ENCODE assay signal across 15 mouse cellular contexts in the genomic region with DNA sequence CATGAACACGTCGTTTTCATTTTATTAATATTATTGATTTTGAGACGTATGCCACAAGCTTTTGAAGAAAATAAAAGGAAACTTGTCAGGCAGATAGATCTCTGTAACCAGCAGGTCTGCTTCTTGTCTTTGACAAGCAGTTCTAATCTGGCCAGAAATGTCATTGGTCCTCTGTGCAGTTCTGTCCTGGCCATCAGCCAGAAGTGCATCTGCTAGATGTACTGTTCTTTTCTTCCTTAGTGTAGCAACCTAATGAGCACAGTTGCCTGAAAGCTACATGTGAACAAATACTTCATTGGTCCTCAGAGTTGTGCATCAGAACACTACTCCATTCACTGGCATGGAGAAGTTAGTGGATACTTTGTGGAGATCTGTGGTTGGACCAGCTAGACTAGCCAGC.
DNase-seq lines count a peak whose midpoint lies in the region; ATAC-seq and TF ChIP-seq lines count a peak whose summit lies in the region.
"Had no signal": no experiment of that assay in that cellular context is flagged by ENCODE, and none has a peak within 500 bp of the region (broad histone marks: within the 10 kb centered on the region; RNA-seq: fewer than 3 reads in every experiment).

No protein-coding gene starts in this region.

- H3K36me3 ChIP-seq in hindbrain, embryonic 12.5 days, result no peaks in the 10 kb centered on the region
- H3K36me3 ChIP-seq in hindbrain, embryonic 13.5 days, result no peaks in the 10 kb centered on the region
- H3K36me3 ChIP-seq in lung, postnatal 0 days (ENCODE audit: insufficient read depth, low read length), result no peaks in the 10 kb centered on the region
- no peaks in the 10 kb centered on the region for H3K36me3 ChIP-seq in myocyte (ENCODE audit: control insufficient read depth, insufficient read depth)
- H3K36me3 ChIP-seq: limb, embryonic 15.5 days; lung, embryonic 15.5 days had no signal

- H3K4me1 ChIP-seq in hindbrain, embryonic 12.5 days, result no peaks in the 10 kb centered on the region
- H3K4me1 ChIP-seq in hindbrain, embryonic 13.5 days (replicated peaks), result no peaks in the 10 kb centered on the region
- no peaks in the 10 kb centered on the region for H3K4me1 ChIP-seq in lung, postnatal 0 days (ENCODE audit: insufficient read depth, low read depth, low read length)
- H3K4me1 ChIP-seq: limb, embryonic 15.5 days; lung, embryonic 15.5 days had no signal

- no peak for TF ChIP-seq EP300 in lung, postnatal 0 days (IDR thresholded peaks at IDR 0.05)

- DNase-seq in cerebellum, postnatal 14 days, result peak; percentile 18 to 20
- no peak for DNase-seq in cerebellum, adult 11 months
- peak; percentile 6 for DNase-seq in lung, postnatal 0 days (ENCODE audit: low spot score)
- no peak for DNase-seq in lung, postnatal 25 days (ENCODE audit: low spot score)
- DNase-seq in adrenal gland, adult 2 months, result no peak
- DNase-seq: layer of hippocampus, adult 9-11 months; thymus, adult 2 months had no signal

- 82% methylated on average over 3 of the region's 3 CpGs for WGBS in hindbrain, embryonic 12.5 days
- 77% methylated on average over 3 of the region's 3 CpGs for WGBS in hindbrain, embryonic 13.5 days
- 67% methylated on average over 3 of the region's 3 CpGs for WGBS in lung, postnatal 0 days

- no peak overlapping the region for H3K9ac ChIP-seq in hindbrain, embryonic 12.5 days
- no peak overlapping the region for H3K9ac ChIP-seq in hindbrain, embryonic 13.5 days
- no peak overlapping the region for H3K9ac ChIP-seq in lung, postnatal 0 days (replicated peaks; ENCODE audit: low read depth)
- H3K9ac ChIP-seq: limb, embryonic 15.5 days; lung, embryonic 15.5 days had no signal

- no peak for TF ChIP-seq POLR2A in myocyte (IDR thresholded peaks at IDR 0.05; ENCODE audit: insufficient read length, low read depth)

- no peaks in the 10 kb centered on the region for H3K79me2 ChIP-seq in myocyte (ENCODE audit: control insufficient read depth, insufficient read depth)

- ATAC-seq in hindbrain, embryonic 12.5 days (ENCODE audit: low FRiP score), result peak; percentile 22; the same call in 1 of the 2 replicates
- ATAC-seq in hindbrain, embryonic 13.5 days (ENCODE audit: low FRiP score), result no peak
- no peak for ATAC-seq in lung, postnatal 0 days

- H3K27me3 ChIP-seq in hindbrain, embryonic 12.5 days, result no peaks in the 10 kb centered on the region
- H3K27me3 ChIP-seq in hindbrain, embryonic 13.5 days, result no peaks in the 10 kb centered on the region
- no peaks in the 10 kb centered on the region for H3K27me3 ChIP-seq in lung, postnatal 0 days (replicated peaks; ENCODE audit: insufficient read depth, low read length)
- no peaks in the 10 kb centered on the region for H3K27me3 ChIP-seq in myocyte (ENCODE audit: control insufficient read depth, insufficient read depth, insufficient read length)
- H3K27me3 ChIP-seq: limb, embryonic 15.5 days; lung, embryonic 15.5 days had no signal

- no peak overlapping the region for H3K27ac ChIP-seq in hindbrain, embryonic 12.5 days
- no peak overlapping the region for H3K27ac ChIP-seq in hindbrain, embryonic 13.5 days
- no peak overlapping the region for H3K27ac ChIP-seq in lung, postnatal 0 days (ENCODE audit: low read length)
- H3K27ac ChIP-seq: kidney, postnatal 0 days; limb, embryonic 15.5 days; lung, embryonic 15.5 days had no signal

- H3ac ChIP-seq in myocyte (ENCODE audit: control insufficient read depth, insufficient read length), result no peak overlapping the region

- no peak for TF ChIP-seq CTCF in lung, postnatal 0 days (IDR thresholded peaks at IDR 0.05)

- H3K9me3 ChIP-seq in hindbrain, embryonic 12.5 days (replicated peaks), result no peaks in the 10 kb centered on the region
- H3K9me3 ChIP-seq in hindbrain, embryonic 13.5 days, result no peaks in the 10 kb centered on the region
- H3K9me3 ChIP-seq in lung, postnatal 0 days (ENCODE audit: low read length), result no peaks in the 10 kb centered on the region
- H3K9me3 ChIP-seq: limb, embryonic 15.5 days; lung, embryonic 15.5 days had no signal

- no peak overlapping the region for H3K4me2 ChIP-seq in hindbrain, embryonic 12.5 days (replicated peaks)
- H3K4me2 ChIP-seq in hindbrain, embryonic 13.5 days, result no peak overlapping the region
- no peak overlapping the region for H3K4me2 ChIP-seq in lung, postnatal 0 days (replicated peaks; ENCODE audit: low read depth, low read length)
- peak overlapping the region; percentile 30 for H3K4me2 ChIP-seq in myocyte (ENCODE audit: low read depth)
- H3K4me2 ChIP-seq: limb, embryonic 15.5 days; lung, embryonic 15.5 days; midbrain, embryonic 11.5 days had no signal

- H3K4me3 ChIP-seq in hindbrain, embryonic 12.5 days, result no peak overlapping the region
- no peak overlapping the region for H3K4me3 ChIP-seq in hindbrain, embryonic 13.5 days
- H3K4me3 ChIP-seq in lung, postnatal 0 days (ENCODE audit: low read depth, low read length), result no peak overlapping the region
- H3K4me3 ChIP-seq in myocyte, result no peak overlapping the region
- H3K4me3 ChIP-seq: erythroblast, embryonic 14.5 days; limb, embryonic 15.5 days; lung, embryonic 15.5 days had no signal

TF ChIP-seq in myocyte, 11 proteins besides CTCF, POLR2A, EP300 and RAD21:
- no peak for TF ChIP-seq CEBPB (IDR thresholded peaks at IDR 0.05; ENCODE audit: insufficient read depth, poor library complexity, severe bottlenecking)
- no peak for TF ChIP-seq SRF (IDR thresholded peaks at IDR 0.05; ENCODE audit: control insufficient read depth, insufficient read length, low read depth)
- no peak for TF ChIP-seq TCF3 (IDR thresholded peaks at IDR 0.05; ENCODE audit: insufficient read length, low read depth)
- no peak for TF ChIP-seq TCF12 (IDR thresholded peaks at IDR 0.05; ENCODE audit: insufficient read depth, poor library complexity, severe bottlenecking)
- no peak for TF ChIP-seq MYOD1 (IDR thresholded peaks at IDR 0.05; ENCODE audit: control insufficient read depth in 1 of 3, insufficient read length in 2 of 3, low read depth in 2 of 3)
- no peak for TF ChIP-seq MAX (IDR thresholded peaks at IDR 0.05; ENCODE audit: low read depth)
- TF ChIP-seq E2F4 (IDR thresholded peaks at IDR 0.05; ENCODE audit: insufficient read depth), result no peak
- TF ChIP-seq USF1 (IDR thresholded peaks at IDR 0.05; ENCODE audit: low read depth), result no peak
- TF ChIP-seq POLR2AphosphoS2 (IDR thresholded peaks at IDR 0.05; ENCODE audit: insufficient read length, low read depth), result no peak
- no peak for TF ChIP-seq REST (IDR thresholded peaks at IDR 0.05; ENCODE audit: insufficient read depth, insufficient read length)
- TF ChIP-seq MYOG (IDR thresholded peaks at IDR 0.05; ENCODE audit: control insufficient read depth in 1 of 3, insufficient read depth in 1 of 3, insufficient read length in 2 of 3, low read depth in 2 of 3), result no peak

Comparison
In these comparisons a context has a peak if more than half of its experiments do, and no peak if none do; other contexts are left out.
1. DNase-seq: peak in cerebellum, postnatal 14 days (2 of 2) and lung, postnatal 0 days (single experiment); none in cerebellum, adult 11 months (single experiment), lung, postnatal 25 days (single experiment) and adrenal gland, adult 2 months (single experiment).